Mouse (Mus musculus) cortical plate, adult 2 months (tissue): ENCODE measurements around the gene Bud13.

Source experiments
- CTCF ChIP-seq: fragments of 200-500 bp; IDR thresholded peaks from 2 replicates; pipeline ENCODE4 v1.5.1; 2011; ENCODE audit warnings: mild to moderate bottlenecking, control low read depth, low read length; ENCODE audit not compliant: insufficient read depth; ENCODE audit errors: extremely low read depth
- POLR2A ChIP-seq: fragments of 200-500 bp; IDR thresholded peaks from 2 replicates; pipeline ENCODE4 v1.6.1; 2011; ENCODE audit warnings: mild to moderate bottlenecking, low read length, control low read depth; ENCODE audit not compliant: insufficient read depth; ENCODE audit errors: extremely low read depth

DNA sequence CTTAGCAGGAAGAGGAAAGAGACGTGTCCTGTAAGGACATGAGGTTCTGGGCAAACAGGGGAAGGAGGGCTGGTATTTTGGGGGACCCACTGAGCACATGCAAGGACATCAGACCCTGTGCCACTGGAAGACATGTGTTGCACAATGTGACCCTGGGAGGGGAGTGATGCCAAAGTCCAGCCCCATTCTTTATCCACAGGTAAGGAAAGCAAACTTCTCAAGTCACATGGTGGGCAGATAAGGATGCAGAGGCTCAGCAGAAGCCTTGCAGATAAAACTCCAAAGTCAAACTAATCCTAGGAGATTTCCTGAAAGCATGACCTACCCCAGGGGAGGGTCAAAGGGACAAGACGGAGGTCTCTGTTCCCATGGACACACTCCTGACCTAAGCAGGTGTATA is 41.0 kb upstream of the Bud13 start:
- TF ChIP-seq CTCF, result no peak
- TF ChIP-seq POLR2A, result no peak
